Mouse (Mus musculus): Measurements from ENCODE around the gene Mrpl49.

- TF ChIP-seq POLR2A (IDR thresholded peaks at IDR 0.05; ENCODE audit: borderline replicate concordance, low read depth, low read length): no peak
- no peak for TF ChIP-seq CTCF (IDR thresholded peaks at IDR 0.05; ENCODE audit: low read depth, low read length)
Observed at GRCm38 (mm10) chr19:6030520-6031280, 26.9 kb downstream of the Mrpl49 start.

Data from bone marrow macrophage, adult 2 months (primary cell).